Mouse (Mus musculus): ENCODE data around the gene Gm40460. TPM values are rescaled to one million over a fixed set of nuclear protein-coding genes. Genes with fewer than 3 reads are reported as not detected.
"Not testable (repeated sequence)": the region's sequence is repeated elsewhere in the genome, so short reads cannot be mapped to it uniquely, and the experiment has no call there.

The Gm40460 gene
- not detected in 2 replicates for polyA plus RNA-seq (2015; fragmentation: Nextera tagmentation; extraction: Ambion mirVana)

DNA sequence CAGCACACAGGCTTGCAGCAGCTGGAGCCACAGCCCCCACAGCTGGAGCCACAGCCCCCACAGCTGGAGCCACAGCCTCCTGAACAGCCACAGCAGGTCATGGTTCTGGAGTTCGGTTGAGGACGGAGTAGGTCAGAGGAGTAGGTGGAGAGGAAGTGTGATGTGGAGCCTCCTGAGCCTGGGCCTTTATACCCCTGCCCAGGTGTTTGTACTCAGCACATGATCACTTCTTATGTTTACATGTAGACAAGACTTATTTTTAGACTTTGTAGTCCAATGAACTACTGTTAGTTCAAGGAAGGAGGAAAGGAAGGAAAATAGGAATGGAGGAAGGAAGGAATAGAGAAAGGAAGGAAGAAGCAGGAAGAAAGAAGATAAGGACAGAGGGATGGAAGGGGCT, at the start of gene Gm40460:
Gm40460 (minus strand) TSS at position 101 of the 400 bp plus-strand sequence.
- WGBS: 28% methylated on average over 2 of the region's 2 CpGs
- Histone ChIP-seq H3K27ac (ENCODE audit: low read length) (no peak within 1 kb of the TSS), H3K4me1 (ENCODE audit: control insufficient read depth, insufficient read depth, low read length) (no peaks in the 10 kb centered on the region), H3K9me3 (replicated peaks; ENCODE audit: control insufficient read depth, low read length) (peaks cover 2% of the 10 kb centered on the region; the same call in 1 of the 2 replicates), H3K36me3 (ENCODE audit: control insufficient read depth, insufficient read depth) (no peaks in the 10 kb centered on the region), H3K27me3 (ENCODE audit: control insufficient read depth, insufficient read depth, low read length) (0 out of 2 replicates have a peak, but pooled peaks cover 2% of the 10 kb centered on the region), H3K4me3 (ENCODE audit: low read length) (no peak within 1 kb of the TSS), H3K4me2 (ENCODE audit: low read depth, low read length) (no peak within 1 kb of the TSS), H3K9ac (ENCODE audit: low read length) (no peak within 1 kb of the TSS)
- ATAC-seq (replicated peaks; ENCODE audit: extremely low read depth, insufficient read depth, low FRiP score): no peak

DNA sequence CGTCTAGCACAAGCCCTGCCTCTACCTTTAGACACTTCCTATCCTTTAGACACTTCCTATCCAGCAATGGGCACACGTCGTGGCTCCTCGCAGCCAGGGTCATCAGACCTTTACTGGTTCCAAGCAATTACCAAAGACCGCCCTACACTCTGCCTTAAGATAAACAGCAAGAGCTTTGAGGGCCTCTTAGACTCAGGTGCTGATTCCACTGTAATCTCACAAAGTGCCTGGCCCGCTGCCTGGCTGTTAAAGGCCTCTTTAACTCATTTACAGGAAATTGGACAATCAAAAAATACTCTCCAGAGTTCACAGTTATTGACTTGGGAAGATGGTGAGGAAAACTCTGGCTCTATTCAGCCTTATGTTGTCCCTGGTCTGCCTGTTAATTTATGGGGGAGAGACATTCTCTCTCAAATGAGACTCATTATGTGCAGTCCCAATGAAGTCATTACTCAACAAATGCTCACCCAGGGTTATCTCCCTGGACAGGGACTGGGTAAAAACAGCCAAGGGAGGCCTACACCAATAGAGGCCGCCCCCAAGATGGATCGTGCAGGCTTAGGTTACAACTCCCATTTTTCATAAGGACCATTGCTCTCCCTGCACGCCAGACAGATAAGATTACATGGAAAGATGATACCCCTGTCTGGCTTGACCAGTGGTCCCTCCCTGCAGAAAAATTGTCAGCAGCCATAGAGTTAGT, 45.2 kb upstream of the Gm40460 start:
- not testable (repeated sequence) for ATAC-seq (replicated peaks; ENCODE audit: extremely low read depth, insufficient read depth, low FRiP score); H3K27me3 ChIP-seq (ENCODE audit: control insufficient read depth, insufficient read depth, low read length); H3K27ac ChIP-seq (ENCODE audit: low read length); H3K9me3 ChIP-seq (replicated peaks; ENCODE audit: control insufficient read depth, low read length); H3K36me3 ChIP-seq (ENCODE audit: control insufficient read depth, insufficient read depth); H3K9ac ChIP-seq (ENCODE audit: low read length); H3K4me3 ChIP-seq (ENCODE audit: low read length); H3K4me2 ChIP-seq (ENCODE audit: low read depth, low read length)
- 54% methylated on average over 9 of the region's 9 CpGs for WGBS
- H3K4me1 ChIP-seq (ENCODE audit: control insufficient read depth, insufficient read depth, low read length): peaks cover 17% of the 10 kb centered on the region

DNA sequence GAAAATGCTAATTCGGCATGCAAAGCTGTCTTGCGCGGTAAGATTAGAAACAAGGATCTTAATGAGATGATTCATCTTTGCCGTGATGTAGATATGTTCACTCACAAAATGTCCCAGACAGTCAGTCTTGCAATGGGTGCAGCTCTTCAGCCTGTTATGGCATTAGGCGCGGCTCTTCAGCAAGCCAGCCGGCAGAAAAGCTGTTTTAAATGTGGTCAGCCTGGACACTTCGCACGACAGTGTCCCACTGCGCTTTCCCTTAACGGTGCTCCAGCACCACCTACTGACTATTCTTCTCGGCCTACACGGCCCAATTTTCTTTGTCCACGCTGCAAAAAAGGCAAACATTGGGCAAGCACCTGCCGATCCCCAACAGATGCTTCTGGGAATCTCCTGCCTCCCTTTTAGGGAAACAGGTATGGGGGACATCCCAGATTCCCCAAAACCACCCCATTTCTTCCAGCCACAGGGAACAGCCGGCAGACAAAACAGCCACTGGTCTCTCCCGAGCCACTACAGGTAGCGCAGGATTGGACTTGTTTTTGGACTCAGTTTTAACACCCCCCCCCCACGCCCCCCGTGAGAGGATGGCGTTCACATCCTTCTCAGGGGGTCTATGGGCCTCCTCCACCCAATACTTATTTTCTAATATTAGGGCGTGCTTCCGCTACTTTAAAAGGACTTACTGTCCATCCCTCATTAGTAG, 44.4 kb upstream of the Gm40460 start:
- Histone ChIP-seq H3K4me3 (ENCODE audit: low read length) (peak overlapping the region; percentile 79), H3K27me3 (ENCODE audit: control insufficient read depth, insufficient read depth, low read length) (peaks cover 2% of the 10 kb centered on the region; the same call in 1 of the 2 replicates), H3K9ac (ENCODE audit: low read length) (peak overlapping the region; percentile 77), H3K4me2 (ENCODE audit: low read depth, low read length) (peak overlapping the region; percentile 79), H3K4me1 (ENCODE audit: control insufficient read depth, insufficient read depth, low read length) (peaks cover 17% of the 10 kb centered on the region), H3K9me3 (replicated peaks; ENCODE audit: control insufficient read depth, low read length) (no peaks in the 10 kb centered on the region), H3K36me3 (ENCODE audit: control insufficient read depth, insufficient read depth) (no peaks in the 10 kb centered on the region), H3K27ac (ENCODE audit: low read length) (peak overlapping the region; percentile 49)
- peak; percentile 56 for ATAC-seq (replicated peaks; ENCODE audit: extremely low read depth, insufficient read depth, low FRiP score)
- WGBS: 23% methylated on average over 23 of the region's 23 CpGs

DNA sequence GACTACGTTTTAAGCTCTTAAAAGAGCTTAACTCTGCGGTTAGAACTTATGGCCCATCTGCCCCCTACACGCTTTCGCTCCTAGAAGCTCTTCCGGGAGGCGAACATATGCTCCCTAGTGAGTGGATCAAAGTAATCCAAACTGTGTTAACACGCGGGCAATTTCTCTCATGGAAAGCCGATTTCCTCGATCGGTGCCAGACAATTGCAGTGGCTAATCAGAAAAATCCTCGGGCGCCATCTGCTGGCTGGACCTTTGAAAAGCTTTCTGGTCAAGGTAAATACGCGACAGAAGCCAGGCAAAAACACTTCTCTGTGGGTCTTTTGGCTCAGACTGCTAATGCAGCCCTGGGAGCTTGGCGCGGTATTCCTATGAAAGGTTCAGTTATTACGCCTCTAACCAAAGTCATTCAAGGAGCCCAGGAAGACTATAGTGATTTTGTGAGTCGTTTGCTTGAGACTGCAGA, 43.8 kb upstream of the Gm40460 start:
- Histone ChIP-seq H3K9ac (ENCODE audit: low read length) (peak overlapping the region; percentile 77), H3K27me3 (ENCODE audit: control insufficient read depth, insufficient read depth, low read length) (peaks cover 2% of the 10 kb centered on the region; the same call in 1 of the 2 replicates), H3K4me3 (ENCODE audit: low read length) (peak overlapping the region; percentile 79), H3K36me3 (ENCODE audit: control insufficient read depth, insufficient read depth) (no peaks in the 10 kb centered on the region), H3K4me1 (ENCODE audit: control insufficient read depth, insufficient read depth, low read length) (peaks cover 17% of the 10 kb centered on the region), H3K9me3 (replicated peaks; ENCODE audit: control insufficient read depth, low read length) (no peaks in the 10 kb centered on the region), H3K4me2 (ENCODE audit: low read depth, low read length) (peak overlapping the region; percentile 79), H3K27ac (ENCODE audit: low read length) (peak overlapping the region; percentile 84)
- peak; percentile 71 for ATAC-seq (replicated peaks; ENCODE audit: extremely low read depth, insufficient read depth, low FRiP score)
- under 1% methylated on average over 19 of the region's 19 CpGs for WGBS

DNA sequence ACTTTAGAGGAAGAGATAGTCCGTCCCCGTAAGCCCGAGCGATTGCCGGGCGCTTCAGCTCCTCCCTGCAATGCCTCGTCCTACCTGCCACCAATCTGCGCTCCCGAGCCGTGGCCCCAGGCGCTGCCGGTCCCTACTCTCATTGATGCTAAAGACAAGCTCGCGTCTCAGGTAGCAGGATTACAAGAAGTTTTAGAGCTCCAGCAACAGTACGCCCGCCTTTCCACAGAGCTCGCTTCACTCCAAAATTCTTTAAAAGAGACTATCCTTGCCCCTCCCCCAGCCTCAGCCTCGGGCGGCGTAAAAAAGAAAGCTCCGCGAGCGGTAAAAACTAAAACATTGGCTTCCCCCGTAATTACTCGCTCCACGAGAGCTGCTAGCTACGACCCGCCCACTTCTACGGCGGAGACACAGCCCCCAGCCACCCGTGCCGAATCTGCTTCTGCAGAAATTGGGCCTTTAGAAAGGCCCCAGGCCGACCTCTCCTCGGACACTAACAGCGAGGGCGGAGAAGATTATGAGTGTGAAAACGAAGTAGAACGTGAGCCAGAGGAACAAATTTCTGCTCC, 43.2 kb upstream of the Gm40460 start:
- peaks cover 2% of the 10 kb centered on the region; the same call in 1 of the 2 replicates for H3K27me3 ChIP-seq (ENCODE audit: control insufficient read depth, insufficient read depth, low read length)
- under 1% methylated on average over 38 of the region's 38 CpGs for WGBS
- ATAC-seq (replicated peaks; ENCODE audit: extremely low read depth, insufficient read depth, low FRiP score): peak; percentile 63; the same call in 1 of the 2 replicates
- H3K4me2 ChIP-seq (ENCODE audit: low read depth, low read length): peak overlapping the region; percentile 79
- H3K4me1 ChIP-seq (ENCODE audit: control insufficient read depth, insufficient read depth, low read length): peaks cover 17% of the 10 kb centered on the region
- peak overlapping the region; percentile 84 for H3K27ac ChIP-seq (ENCODE audit: low read length)
- H3K4me3 ChIP-seq (ENCODE audit: low read length): peak overlapping the region; percentile 79
- peak overlapping the region; percentile 77 for H3K9ac ChIP-seq (ENCODE audit: low read length)
- no peaks in the 10 kb centered on the region for H3K36me3 ChIP-seq (ENCODE audit: control insufficient read depth, insufficient read depth)
- H3K9me3 ChIP-seq (replicated peaks; ENCODE audit: control insufficient read depth, low read length): no peaks in the 10 kb centered on the region

DNA sequence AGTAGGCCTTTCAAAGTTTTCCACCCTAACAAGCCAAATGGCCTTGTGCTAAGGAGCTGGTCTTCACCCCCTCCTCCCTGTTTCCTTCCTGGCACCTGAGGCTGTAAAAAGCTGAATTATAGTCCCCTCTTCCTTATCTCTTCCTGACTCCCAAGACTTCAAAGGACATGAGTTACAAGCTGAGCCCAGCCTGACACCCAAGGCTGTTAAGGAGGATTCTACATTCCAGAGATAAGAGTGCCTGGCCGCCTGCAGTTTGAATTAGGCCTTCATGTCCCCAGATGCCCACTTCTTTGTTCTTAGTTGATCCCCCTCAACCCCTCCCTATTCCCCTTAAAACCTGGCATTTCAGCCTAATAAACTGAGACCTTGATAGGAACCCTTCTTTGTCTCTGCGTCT, 42.0 kb upstream of the Gm40460 start:
- H3K4me1 ChIP-seq (ENCODE audit: control insufficient read depth, insufficient read depth, low read length): peaks cover 17% of the 10 kb centered on the region
- H3K9ac ChIP-seq (ENCODE audit: low read length); H3K27ac ChIP-seq (ENCODE audit: low read length); H3K27me3 ChIP-seq (ENCODE audit: control insufficient read depth, insufficient read depth, low read length); H3K9me3 ChIP-seq (replicated peaks; ENCODE audit: control insufficient read depth, low read length); H3K36me3 ChIP-seq (ENCODE audit: control insufficient read depth, insufficient read depth); ATAC-seq (replicated peaks; ENCODE audit: extremely low read depth, insufficient read depth, low FRiP score); H3K4me3 ChIP-seq (ENCODE audit: low read length); H3K4me2 ChIP-seq (ENCODE audit: low read depth, low read length): not testable (repeated sequence)
- WGBS: 27% methylated on average over 2 of the region's 2 CpGs

DNA sequence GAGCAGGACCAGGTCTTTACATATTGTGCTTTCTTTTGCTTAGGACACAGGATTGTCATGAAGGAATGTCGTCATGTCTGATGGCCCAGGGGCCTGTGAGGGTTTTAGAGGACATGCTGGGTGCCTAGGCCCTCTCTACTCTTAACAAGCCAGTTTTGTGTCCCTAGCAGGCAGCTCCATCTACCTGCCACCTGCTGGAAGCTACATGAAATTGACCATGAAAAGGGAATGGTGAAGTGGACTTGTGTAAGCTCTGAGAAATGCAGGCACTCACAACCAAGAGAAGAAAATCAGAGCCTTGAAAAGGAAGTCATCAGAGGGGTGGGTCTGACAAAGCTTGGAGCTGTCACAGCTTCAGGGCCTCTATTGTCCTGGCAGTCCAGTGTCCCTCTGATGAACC, 38.4 kb upstream of the Gm40460 start:
- not testable (repeated sequence) for H3K9ac ChIP-seq (ENCODE audit: low read length); H3K36me3 ChIP-seq (ENCODE audit: control insufficient read depth, insufficient read depth); H3K27ac ChIP-seq (ENCODE audit: low read length); H3K9me3 ChIP-seq (replicated peaks; ENCODE audit: control insufficient read depth, low read length); ATAC-seq (replicated peaks; ENCODE audit: extremely low read depth, insufficient read depth, low FRiP score); H3K27me3 ChIP-seq (ENCODE audit: control insufficient read depth, insufficient read depth, low read length); H3K4me2 ChIP-seq (ENCODE audit: low read depth, low read length); H3K4me3 ChIP-seq (ENCODE audit: low read length)
- peaks cover 10% of the 10 kb centered on the region; the same call in 1 of the 2 replicates for H3K4me1 ChIP-seq (ENCODE audit: control insufficient read depth, insufficient read depth, low read length)
- WGBS: 76% methylated on average over 1 of the region's 1 CpGs

DNA sequence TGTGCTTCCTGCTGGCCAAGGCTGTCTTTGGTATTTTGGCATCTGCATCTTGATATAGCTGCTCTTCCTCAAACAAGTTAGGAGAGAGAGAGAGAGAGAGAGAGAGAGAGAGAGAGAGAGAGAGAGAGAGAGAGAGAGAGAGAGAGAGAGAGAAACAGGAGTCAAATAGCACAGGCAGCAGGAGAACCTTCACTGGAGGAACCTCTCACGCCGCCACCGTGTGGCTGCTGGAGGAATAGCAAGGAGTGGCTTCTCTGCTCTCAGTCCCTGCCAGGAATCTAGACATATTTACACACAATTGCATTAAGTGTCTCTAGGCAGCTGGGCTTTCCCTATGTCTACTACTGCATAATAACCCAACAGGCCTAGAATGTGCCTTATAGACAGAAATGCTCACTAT, 37.3 kb upstream of the Gm40460 start:
- not testable (repeated sequence) for H3K36me3 ChIP-seq (ENCODE audit: control insufficient read depth, insufficient read depth)

DNA sequence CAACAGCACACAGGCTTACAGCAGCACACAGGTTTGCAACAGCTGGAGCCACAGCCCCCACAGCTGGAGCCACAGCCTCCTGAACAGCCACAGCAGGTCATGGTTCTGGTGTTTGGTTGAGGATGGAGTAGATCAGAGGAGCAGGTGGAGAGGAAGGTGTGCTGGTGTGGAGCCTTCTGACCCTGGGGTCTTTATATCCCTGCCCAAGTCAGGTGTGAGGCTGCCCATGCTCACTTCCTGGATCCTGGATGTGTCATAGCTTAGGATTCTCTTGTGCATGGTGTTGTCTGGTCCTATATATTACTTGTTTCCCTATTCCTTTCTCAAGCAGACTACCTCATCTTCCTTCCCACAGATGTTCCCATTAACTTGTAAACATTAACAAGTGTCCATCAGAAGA, 33.4 kb upstream of the Gm40460 start, which contains the start of gene Gm4559:
Gm4559 (minus strand) TSS at position 101 of the 400 bp plus-strand sequence.
- H3K4me2 ChIP-seq (ENCODE audit: low read depth, low read length); H3K9ac ChIP-seq (ENCODE audit: low read length); ATAC-seq (replicated peaks; ENCODE audit: extremely low read depth, insufficient read depth, low FRiP score); H3K27me3 ChIP-seq (ENCODE audit: control insufficient read depth, insufficient read depth, low read length); H3K4me3 ChIP-seq (ENCODE audit: low read length); H3K4me1 ChIP-seq (ENCODE audit: control insufficient read depth, insufficient read depth, low read length); H3K9me3 ChIP-seq (replicated peaks; ENCODE audit: control insufficient read depth, low read length); H3K27ac ChIP-seq (ENCODE audit: low read length); H3K36me3 ChIP-seq (ENCODE audit: control insufficient read depth, insufficient read depth): not testable (repeated sequence)

More for the DNA sequence above, 37.3 kb upstream of the Gm40460 start:
- not testable (repeated sequence) for H3K4me2 ChIP-seq (ENCODE audit: low read depth, low read length); H3K4me1 ChIP-seq (ENCODE audit: control insufficient read depth, insufficient read depth, low read length); H3K27ac ChIP-seq (ENCODE audit: low read length); H3K9me3 ChIP-seq (replicated peaks; ENCODE audit: control insufficient read depth, low read length); H3K4me3 ChIP-seq (ENCODE audit: low read length); ATAC-seq (replicated peaks; ENCODE audit: extremely low read depth, insufficient read depth, low FRiP score); H3K27me3 ChIP-seq (ENCODE audit: control insufficient read depth, insufficient read depth, low read length); H3K9ac ChIP-seq (ENCODE audit: low read length)
- 0% methylated on average over 3 of the region's 3 CpGs for WGBS

Data from heart, embryonic 16.5 days (tissue).